Mouse (Mus musculus): ENCODE data around the gene Gm28038.

Gm28038 gene

DNA sequence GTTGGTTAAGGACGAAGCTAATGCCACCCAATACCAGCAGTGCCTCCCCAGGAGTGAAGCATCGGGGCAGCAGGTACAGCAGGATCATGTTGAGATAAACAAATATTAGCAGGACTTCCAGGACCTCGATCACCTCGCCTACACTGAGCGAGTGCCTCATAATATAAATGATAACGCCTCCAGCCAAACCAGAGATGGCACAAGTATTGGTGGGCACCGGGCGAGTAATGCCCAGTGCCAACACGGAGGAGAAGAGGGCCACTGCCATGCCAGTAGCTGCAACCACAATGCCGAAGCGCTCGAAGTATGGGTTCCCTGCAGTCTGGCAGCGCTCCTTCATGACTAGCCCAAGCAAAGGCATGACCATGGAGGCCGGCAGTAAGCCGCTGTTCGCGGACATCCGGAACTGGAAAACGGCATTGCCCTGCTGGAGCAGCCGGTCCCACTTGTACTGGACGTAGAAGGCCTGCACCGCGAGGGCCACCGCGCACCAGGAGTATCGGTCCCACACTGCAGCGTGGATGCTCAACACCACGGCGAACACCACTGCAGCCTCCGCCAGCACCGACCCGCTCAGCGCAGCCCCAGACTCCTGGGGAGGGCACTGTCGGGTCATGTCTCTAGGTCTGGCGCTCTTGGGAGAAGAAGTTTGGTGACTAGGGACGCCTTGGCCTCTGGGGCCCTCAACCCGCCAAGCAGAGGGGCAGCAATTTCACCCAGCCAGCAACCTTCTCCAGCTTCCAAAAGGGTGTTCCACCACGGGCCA is 4.8 kb downstream of the Gm28038 start:
- DNase-seq (ENCODE audit: low spot score in 2 of 2): no peak

DNA sequence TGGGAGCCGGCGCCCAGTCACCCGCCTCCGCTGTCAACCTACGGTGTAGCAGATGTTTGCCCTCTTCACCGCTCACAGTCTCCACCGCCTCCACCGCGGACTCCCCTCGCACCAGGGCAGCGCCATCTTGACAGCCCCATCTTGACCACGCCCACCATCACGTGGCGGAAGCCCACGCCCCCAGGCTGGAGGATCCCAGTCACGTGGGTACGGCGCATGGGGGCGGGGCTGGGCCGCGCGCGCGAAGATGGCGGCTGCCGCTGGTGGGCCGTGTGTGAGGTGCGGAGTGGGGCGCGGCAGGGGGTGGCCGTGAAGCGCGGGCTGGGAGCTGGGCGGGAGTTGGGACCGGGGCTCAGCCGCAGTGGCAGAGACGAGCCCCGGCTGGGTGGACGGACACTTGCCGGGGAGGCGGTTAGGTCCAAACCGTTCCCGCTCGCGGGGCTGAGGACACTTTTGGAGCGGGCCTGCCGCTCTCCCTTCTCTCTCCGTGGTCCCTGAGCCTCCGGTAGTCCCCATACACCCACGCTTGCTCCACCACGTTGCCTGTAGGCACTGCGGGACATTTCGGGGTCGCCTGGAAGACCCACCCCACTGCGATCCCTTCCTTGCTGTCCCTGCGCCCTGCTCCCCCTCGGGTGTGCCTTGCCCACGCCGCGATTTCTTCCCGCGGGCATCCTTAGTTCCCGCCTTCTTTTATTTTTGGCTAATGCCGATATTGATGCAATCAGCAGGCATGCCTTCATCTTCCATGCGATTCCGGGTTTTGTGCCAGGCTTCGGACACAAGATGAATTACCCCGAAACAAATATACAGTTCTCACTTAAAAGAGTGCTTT is 5.6 kb downstream of the Gm28038 start, which contains the start of the genes Dolk and Nup188:
Gene Dolk, minus strand, starts transcription at position 143 of the 835 bp plus-strand sequence.
Gene Nup188, plus strand, starts transcription at position 206 of the 835 bp plus-strand sequence.
- DNase-seq (ENCODE audit: low spot score in 2 of 2): peak; percentile 95 to 97

DNA sequence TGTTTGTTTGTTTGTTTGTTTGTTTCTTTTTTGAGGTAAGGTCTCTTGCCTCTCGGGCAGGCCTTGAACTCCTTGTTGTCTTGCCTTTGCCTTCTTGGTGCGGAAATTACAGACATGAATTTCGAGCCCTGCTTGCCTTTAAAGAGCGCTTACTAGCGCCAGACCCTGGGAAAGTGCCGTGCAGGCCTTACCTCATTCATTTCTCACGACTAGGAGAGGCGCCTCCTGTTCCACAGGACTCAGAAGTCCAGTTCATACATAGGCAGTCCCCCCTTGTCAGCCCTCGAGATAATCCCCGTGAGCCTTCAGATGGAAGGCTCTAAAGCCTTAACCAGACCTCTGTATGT is 6.2 kb downstream of the Gm28038 start:
- no peak for DNase-seq (ENCODE audit: low spot score in 2 of 2)

DNA sequence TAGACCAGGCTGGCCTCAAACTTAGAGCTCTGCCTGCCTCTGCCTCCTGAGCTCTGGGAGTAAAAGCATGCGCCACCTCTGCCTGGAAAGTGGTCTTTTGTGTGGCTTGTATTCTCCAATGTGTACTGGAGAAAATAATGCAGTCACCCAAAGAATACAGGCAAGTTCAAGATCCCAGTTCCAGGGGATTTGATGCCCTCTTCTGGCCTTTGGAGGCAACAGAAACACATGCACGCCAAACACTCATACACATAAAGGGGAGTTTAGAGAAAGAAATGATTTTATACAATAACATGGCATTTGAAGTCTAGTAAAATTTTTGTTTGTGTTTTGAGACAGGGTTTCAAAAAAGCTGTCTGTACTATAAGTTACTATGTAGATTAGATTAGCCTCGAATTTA is 18.7 kb downstream of the Gm28038 start:
- no peak for DNase-seq (ENCODE audit: low spot score in 2 of 2)

DNA sequence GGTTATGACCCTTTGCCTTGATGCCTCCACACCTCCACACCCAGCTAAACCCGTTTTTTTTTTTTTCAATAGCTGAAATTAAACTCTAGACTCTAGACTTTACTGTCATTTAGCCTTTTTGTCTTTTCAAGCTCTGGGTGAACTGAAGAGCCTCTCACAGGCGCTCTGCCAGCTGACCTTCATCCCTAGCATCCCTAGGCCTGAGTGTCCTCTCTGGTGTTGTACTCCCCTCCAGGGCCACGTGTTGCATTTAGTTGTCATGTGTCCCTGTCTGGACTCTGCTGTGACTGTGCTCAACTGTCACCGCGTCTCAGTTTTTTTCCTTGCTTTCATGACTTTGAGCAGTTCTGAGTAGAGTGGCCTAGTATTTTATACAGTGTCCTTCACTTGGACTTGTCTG is 19.1 kb downstream of the Gm28038 start:
- no peak for DNase-seq (ENCODE audit: low spot score in 2 of 2)

DNA sequence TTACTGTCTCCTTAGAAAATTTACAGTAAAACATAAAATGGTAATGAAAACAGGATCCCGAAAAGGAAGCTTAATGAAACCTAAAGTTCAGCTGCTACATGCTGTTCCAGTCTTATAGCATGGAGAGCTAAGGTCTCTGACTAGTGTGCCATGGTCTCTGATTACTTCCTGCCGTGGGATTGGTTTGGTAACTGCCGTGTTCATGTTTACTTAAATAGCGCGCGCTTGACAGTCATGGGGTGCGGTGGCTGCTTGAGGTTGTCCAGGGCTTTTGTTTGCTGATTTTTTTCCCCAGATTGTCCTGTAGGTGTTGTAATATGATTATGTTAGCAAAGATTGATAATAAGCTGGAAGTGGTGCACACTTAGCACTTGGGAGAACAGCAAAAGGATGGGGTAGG is 25.2 kb downstream of the Gm28038 start:
- no peak for DNase-seq (ENCODE audit: low spot score in 2 of 2)

DNA sequence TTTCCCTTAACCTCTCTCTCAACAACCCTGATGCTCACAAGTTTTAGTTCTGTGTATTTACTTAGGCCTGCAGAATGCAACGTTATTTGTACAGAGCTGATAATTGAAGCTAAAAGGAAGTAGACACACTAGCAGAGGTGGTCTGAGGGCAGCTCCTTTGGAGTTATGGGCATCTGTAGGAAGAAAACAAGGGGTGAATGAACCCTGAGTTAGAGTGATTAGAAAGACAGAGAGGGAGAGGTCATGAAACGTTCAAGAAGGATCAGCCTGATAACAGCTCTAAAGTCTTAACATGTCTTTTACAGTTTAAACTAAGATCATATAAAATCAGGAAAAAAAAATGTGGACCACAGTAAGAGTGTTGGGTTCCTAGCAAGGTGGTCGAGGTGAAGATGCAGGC is 28.5 kb downstream of the Gm28038 start:
- no peak for DNase-seq (ENCODE audit: low spot score in 2 of 2)

DNA sequence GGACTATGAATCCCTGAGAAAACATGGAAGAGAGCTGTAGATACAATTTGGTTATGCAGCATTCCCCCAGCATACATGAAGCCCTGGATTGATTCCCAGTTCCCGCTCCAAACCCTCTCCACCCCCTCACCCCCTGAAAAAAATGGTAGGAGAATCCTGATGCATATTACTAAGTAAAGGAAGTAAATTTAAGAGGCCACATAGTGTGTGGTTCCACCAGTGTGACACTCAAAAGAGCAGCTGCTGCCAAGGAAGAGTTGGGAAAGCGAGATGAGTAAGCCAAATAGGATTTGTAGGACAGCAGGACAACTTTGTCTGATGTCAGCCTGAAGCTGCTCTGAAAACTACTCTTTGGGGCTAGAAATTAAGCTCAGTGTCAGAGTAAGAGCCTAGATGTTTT is 30.6 kb downstream of the Gm28038 start:
- DNase-seq (ENCODE audit: low spot score in 2 of 2): no peak

DNA sequence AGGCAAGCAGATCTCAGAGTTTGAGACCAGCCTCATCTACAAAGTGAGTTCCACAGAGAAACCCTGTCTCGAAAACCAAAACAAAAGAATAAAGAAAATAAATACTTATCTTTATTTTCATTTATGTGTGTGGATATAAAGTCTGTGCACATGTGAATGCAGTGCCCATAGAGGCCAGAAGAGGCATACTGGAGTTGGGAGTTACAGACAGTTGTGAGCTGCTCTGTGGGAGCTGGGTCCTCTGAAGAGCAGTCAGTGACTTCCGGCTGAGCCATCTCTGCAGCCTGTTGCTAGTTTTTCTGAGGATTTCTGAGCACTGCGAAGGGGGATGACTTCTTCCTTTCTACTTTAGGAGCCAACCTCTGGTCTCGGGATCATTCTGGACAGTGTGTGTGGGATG is 35.3 kb downstream of the Gm28038 start:
- DNase-seq (ENCODE audit: low spot score in 2 of 2): no peak

DNA sequence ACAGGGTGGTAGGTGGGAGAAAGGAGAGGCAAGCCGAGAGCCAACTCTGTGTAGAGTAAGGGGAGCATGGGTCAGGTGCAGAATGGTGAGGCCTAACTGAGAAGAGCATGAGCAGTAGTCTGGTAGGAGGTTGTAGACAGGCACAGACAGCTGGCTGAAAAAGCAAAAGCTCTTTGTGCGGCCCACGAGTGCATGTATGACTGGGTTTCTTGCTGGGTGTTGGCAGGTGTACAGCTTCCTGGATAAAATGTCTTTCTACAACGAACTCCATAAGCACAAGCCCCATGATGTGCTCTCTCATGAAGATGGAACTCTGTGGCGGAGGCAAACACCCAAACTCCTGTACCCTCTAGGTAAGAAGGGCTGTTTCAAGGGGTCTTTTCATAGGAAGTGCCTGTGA is 36.1 kb downstream of the Gm28038 start:
- no peak for DNase-seq (ENCODE audit: low spot score in 2 of 2)

DNA sequence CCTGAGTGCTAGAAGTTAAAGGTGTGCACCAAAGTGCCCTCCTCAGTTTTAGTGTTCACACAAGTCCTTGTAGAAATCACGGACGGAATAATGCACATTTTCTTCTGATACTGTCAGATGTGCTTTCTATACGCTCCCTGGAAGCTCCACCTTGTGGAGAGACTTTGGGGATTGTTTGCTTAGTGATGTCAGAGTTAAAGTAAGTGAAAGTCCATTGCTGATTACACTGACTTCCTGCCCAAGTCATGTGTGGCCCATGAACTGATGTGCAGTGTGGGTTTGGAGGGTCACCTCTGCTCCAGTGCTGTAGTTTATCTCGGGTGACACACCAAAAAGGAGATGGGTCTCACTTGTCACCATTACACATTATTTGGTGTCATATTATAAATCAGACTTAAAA is 38.4 kb downstream of the Gm28038 start:
- no peak for DNase-seq (ENCODE audit: low spot score in 2 of 2)

DNA sequence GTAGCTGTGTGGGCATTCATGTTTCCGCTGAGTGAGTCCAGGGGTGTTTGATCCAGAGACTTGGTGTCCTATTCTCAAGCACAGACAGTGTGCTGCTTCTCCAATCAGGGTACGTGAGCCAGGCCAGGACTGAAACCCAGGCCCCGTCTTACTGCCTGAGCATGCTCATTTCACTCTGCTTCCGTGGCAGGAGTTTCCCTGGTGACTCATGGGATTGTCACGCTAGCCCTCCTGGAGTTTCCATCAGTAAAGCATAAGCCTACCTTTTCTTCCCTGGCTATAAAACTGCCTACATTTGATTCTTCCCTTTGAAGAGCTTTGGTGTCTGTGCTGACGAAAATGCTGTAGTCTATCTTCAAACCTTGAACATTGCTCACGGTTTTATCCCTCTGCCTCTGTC is 42.3 kb downstream of the Gm28038 start:
- no peak for DNase-seq (ENCODE audit: low spot score in 2 of 2)

DNA sequence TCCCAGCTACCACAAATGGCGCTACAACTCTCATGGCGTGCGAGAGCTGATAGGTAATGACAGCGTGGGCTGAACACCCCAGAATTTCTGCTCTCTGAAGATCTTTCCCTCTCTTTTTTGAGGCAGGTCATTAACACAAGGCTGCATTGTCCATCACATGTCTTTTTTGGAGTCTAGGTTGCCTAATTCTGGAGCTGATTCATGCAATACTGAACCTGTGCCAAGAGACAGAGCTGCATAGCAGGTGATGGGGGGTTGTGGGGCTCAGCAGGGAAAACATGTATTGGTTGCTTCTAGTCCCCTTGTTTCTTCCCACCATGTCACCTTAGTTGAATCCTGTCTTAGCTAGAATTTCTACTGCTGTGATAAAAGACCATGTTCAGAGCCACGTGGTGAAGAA is 44.5 kb downstream of the Gm28038 start:
- DNase-seq (ENCODE audit: low spot score in 2 of 2): no peak

DNA sequence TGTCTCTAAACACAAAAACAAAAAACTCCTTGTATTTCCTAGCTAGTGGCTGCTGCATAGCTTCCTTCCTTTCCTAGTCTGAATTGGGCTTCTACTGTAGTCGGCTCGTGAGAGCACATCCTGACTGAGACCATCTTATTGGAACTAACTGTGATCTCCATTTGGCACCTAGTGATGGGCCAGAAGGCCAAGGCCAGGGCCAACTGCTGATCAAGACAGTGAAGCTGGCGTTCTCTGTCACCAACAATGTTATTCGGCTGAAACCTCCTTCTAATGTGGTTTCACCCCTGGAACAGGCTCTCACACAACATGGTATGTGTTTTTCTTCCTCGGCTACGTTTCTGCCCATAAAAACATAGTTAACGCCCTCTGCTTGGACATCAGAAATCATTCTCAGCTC is 46.4 kb downstream of the Gm28038 start:
- DNase-seq (ENCODE audit: low spot score in 2 of 2): no peak

DNA sequence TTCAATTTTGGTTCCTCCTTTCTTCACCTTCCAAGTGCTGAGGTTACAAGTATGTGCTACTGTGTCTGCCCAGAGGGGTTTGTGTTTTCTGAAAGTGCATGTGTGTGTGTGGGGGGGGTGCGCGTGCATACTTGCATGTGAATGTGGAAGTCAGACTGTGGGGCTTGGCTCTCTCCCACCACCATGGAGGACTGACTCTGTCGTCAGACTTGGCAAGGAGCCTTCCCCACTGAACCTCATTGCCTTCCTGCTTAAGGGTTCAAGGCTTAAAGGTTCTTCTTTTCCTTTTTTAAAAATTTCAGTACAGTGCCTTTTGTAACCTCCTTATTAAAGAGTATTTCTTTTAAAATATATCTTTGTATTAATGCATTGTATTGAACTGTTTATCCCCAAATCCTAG is 47.9 kb downstream of the Gm28038 start:
- DNase-seq (ENCODE audit: low spot score in 2 of 2): no peak

DNA sequence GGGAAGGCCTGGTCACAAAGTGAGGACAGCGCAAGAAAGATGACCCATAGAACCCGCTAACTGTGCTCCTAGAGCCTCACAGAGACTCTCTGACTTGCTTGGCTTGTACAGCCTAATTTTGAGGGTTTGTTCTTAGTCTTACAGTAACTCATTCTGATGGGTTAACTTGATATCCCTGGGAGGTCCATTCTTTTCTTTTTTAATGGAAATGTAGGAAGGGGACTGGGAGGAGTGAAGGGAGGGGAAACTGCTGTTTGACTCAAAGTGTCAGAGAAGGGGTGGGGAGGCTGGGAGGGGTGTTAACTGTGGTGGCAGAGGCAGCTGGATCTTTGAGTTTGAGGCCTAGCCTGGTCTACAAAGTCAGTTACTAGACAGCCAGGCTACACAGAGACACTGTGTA is 54.5 kb downstream of the Gm28038 start:
- no peak for DNase-seq (ENCODE audit: low spot score in 2 of 2)

DNA sequence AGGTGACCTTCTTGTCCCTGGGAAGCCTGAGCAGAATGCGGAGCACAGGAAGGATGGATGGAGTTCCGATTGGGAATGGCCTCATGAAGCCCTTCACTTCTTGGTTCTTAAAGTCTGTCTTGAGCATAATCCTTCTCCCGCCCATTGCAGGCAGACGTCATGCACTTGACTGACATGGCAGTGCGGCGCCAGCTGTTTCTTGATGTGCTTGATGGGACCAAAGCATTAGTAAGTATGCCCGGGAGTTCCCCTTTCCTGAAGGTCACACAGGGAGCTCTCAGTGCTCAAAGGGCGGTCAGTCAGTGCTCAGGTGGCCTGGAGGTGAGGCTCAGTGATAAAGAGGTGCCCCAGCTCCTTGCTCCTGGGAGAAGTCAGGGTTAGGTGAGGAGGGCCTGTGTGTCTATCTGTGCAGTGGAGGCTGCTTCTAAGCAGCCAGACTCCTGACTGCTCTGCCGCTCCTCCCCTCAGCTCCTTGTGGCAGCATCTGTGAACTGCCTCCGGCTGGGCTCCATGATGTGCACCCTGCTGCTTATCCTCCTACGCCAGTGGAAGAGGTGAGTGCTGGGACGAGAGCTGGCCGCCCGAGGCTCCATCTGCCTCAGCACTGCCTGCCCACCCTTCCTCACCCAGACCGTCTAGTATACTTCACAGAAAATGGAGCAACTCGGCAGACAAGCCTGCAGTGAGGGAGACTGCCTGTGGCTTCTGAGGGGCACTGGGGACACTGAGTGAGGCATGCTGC is 55.5 kb downstream of the Gm28038 start:
- no peak for DNase-seq (ENCODE audit: low spot score in 2 of 2)

DNA sequence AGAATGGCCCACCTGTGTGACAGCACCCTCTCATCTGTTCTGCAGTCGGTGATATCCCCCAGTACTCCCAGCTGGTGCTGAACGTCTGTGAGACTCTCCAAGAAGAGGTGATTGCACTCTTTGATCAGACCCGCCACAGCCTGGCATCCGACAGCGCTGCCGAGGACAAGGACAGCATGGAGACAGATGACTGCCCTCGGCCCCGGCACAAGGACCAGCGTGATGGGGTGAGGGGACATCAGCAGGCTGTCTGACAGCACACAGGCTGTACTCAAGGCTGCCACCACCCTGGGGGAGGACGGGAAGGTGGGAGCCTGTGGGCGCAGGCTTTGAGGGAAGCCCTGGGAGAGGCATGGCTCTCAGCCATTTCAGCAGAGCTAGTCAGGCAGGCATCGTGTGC is 56.3 kb downstream of the Gm28038 start:
- DNase-seq (ENCODE audit: low spot score in 2 of 2): no peak

DNA sequence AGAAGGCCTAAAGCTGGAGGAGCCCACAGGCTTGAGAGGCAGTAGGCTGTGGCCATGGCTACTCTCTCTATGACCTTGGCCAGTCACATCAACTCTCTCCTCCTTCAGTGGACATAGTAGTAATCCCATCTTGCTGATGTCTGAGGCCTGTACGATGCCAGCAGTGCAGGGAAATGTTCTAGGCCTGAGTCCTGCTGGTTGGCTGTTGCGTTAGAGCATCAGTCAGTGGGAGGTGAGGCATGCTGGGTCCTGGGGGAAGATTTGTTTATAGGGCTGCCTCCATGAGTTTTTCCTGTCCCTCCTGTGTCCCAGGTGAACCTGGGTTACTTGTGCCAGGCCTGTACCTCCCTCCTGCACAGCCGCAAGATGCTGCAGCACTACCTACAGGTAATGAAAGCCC is 61.2 kb downstream of the Gm28038 start:
- DNase-seq (ENCODE audit: low spot score in 2 of 2): no peak

DNA sequence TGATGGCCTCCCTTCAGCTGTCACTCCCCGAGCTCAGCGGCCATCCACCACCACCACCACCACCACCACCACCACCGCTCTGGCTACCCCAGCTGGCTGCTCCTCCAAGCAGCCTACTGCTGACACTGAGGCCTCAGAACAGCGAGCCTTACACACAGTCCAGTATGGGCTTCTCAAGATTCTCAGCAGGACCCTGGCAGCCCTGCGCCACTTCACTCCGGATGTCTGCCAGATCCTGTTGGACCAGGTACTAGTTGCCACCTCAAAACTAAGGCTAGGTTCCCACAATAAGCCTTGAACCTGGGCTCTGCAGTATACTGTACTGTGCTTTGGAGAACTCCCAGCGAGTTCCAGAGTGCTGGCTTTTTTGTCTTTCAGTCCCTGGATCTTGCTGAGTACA is 61.7 kb downstream of the Gm28038 start:
- no peak for DNase-seq (ENCODE audit: low spot score in 2 of 2)

DNA sequence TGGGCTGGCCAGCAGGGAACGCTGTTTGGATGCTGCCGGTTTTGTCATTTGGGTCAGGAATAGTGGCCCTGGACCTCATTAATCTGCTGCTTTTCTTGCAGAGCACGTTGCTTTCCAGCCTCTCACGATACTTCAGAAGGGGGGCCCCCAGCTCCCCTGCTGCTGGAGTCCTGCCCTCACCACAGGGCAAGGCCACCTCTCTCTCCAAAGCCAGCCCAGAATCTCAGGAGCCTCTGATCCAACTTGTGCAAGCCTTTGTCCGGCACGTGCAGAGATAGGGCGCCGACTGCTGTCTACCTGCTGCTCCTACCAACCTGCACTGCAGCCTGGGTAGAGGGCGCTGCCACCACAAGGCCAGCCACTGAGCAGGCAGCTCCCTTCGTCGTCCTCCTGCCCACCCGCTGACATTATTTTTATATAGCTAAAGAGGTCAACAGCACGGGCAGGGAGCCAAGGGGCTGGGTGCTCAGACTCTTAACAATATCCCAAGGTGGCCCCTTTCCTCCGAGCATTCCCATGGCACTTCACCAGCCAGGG is 62.8 kb downstream of the Gm28038 start:
- no peak for DNase-seq (ENCODE audit: low spot score in 2 of 2)

DNA sequence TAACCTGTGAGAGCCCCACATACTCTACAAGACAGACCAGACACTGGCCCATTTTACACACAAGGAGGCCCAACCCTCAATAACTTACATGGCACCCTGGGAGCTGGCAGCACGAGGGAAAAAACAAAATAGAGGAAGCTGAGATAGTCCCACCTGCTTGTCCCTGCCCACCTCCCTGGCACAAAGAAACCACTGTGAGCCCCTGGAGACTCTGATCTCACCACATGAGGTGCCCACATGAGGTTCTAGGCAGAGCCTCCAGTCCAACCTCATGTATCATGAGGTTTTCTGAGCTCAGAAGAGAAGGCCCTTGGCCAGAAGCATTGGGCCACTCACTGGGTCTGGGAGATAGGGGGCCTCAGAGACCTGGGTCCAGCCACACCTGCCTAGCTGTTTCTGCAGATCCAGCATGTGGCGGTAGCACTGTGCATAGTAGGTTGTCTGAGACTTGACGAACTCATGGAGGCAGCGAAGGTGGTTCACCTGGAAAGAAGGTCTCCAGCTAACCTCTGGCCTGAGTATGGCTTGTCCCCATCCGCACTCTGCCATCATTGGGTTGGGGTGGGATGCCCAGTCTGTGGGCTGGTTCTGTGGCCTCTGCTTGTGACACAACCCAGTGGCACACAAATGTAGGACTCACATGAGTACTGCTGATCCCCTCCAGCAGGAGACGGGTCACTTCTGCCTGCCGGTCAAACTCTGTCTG is 65.3 kb downstream of the Gm28038 start:
- peak in 1 of 2 experiments; percentile 37 for DNase-seq (ENCODE audit: low spot score in 2 of 2)
